Mouse (Mus musculus): ENCODE results near the gene 9130023H24Rik. TPM values are rescaled to one million over a fixed set of nuclear protein-coding genes. Genes with fewer than 3 reads are reported as not detected.

The 9130023H24Rik gene
- polyA plus RNA-seq, 1 experiment from 2014 or later = 6.7 TPM

DNA sequence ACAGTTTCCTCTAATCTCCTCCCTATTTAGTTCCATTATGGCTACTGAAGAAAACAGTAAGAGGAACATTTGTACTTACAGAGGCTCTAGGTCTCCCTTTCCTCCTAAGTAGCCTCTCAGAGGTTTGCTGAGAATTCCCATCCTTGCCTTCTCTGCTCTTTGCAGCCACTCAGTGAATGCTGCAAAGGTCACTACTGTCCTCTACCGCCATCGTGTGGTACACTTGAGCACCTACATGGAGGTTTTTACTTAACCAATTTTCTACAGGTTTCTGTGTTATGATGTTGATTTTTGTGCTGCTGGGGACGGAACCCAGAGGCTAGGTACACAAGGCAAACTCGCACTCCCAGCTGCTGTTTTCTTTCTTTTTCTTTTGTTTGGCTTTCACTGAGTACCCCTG lies 29.6 kb downstream of the 9130023H24Rik start:
- WGBS = 2% methylated on average over 4 of the region's 4 CpGs
- ATAC-seq (replicated peaks; ENCODE audit: low FRiP score, low read depth) = no peak
- H3K4me2 ChIP-seq (ENCODE audit: low read length) = no peak overlapping the region
- no peaks in the 10 kb centered on the region for H3K9me3 ChIP-seq (replicated peaks; ENCODE audit: low read length)
- no peak overlapping the region for H3K9ac ChIP-seq (ENCODE audit: low read depth, low read length)
- H3K4me3 ChIP-seq (replicated peaks; ENCODE audit: low read depth, low read length) = no peak overlapping the region
- no peaks in the 10 kb centered on the region for H3K4me1 ChIP-seq (replicated peaks; ENCODE audit: insufficient read depth, low read length)
- peak; percentile 96 for TF ChIP-seq CTCF (IDR thresholded peaks at IDR 0.05; ENCODE audit: low read depth)
- H3K27ac ChIP-seq = no peak overlapping the region
- peak; percentile 91 for DNase-seq (ENCODE audit: low spot score)
- no peaks in the 10 kb centered on the region for H3K36me3 ChIP-seq (ENCODE audit: insufficient read depth, low read length)
- H3K27me3 ChIP-seq (ENCODE audit: insufficient read depth, low read length) = no peaks in the 10 kb centered on the region

GRCm38 (mm10) chr7:128206152-128206551 lies 31.7 kb downstream of the 9130023H24Rik start, which contains the start of gene Cox6a2:
TSS of gene Cox6a2 (minus strand) at chr7:128206387.
- no peak within 1 kb of the TSS for H3K9ac ChIP-seq (ENCODE audit: low read depth, low read length)
- no peak for ATAC-seq (replicated peaks; ENCODE audit: low FRiP score, low read depth)
- H3K9me3 ChIP-seq (replicated peaks; ENCODE audit: low read length) = no peaks in the 10 kb centered on the region
- no peaks in the 10 kb centered on the region for H3K27me3 ChIP-seq (ENCODE audit: insufficient read depth, low read length)
- 86% methylated on average over 6 of the region's 6 CpGs for WGBS
- H3K27ac ChIP-seq = no peak within 1 kb of the TSS
- no peaks in the 10 kb centered on the region for H3K4me1 ChIP-seq (replicated peaks; ENCODE audit: insufficient read depth, low read length)
- H3K4me2 ChIP-seq (ENCODE audit: low read length) = no peak within 1 kb of the TSS
- DNase-seq (ENCODE audit: low spot score) = no peak
- H3K4me3 ChIP-seq (replicated peaks; ENCODE audit: low read depth, low read length) = no peak within 1 kb of the TSS
- no peaks in the 10 kb centered on the region for H3K36me3 ChIP-seq (ENCODE audit: insufficient read depth, low read length)
- no peak for TF ChIP-seq CTCF (IDR thresholded peaks at IDR 0.05; ENCODE audit: low read depth)

GRCm38 (mm10) chr7:128205695-128206094 lies 32.1 kb downstream of the 9130023H24Rik start:
- no peak overlapping the region for H3K27ac ChIP-seq
- ATAC-seq (replicated peaks; ENCODE audit: low FRiP score, low read depth) (no peak), DNase-seq (ENCODE audit: low spot score) (no peak)
- H3K27me3 ChIP-seq (ENCODE audit: insufficient read depth, low read length) = no peaks in the 10 kb centered on the region
- H3K9me3 ChIP-seq (replicated peaks; ENCODE audit: low read length) = no peaks in the 10 kb centered on the region
- H3K9ac ChIP-seq (ENCODE audit: low read depth, low read length) = no peak overlapping the region
- H3K4me2 ChIP-seq (ENCODE audit: low read length) = no peak overlapping the region
- H3K36me3 ChIP-seq (ENCODE audit: insufficient read depth, low read length) = no peaks in the 10 kb centered on the region
- H3K4me1 ChIP-seq (replicated peaks; ENCODE audit: insufficient read depth, low read length) = no peaks in the 10 kb centered on the region
- no peak overlapping the region for H3K4me3 ChIP-seq (replicated peaks; ENCODE audit: low read depth, low read length)
- no peak for TF ChIP-seq CTCF (IDR thresholded peaks at IDR 0.05; ENCODE audit: low read depth)
- 82% methylated on average over 18 of the region's 18 CpGs for WGBS

DNA sequence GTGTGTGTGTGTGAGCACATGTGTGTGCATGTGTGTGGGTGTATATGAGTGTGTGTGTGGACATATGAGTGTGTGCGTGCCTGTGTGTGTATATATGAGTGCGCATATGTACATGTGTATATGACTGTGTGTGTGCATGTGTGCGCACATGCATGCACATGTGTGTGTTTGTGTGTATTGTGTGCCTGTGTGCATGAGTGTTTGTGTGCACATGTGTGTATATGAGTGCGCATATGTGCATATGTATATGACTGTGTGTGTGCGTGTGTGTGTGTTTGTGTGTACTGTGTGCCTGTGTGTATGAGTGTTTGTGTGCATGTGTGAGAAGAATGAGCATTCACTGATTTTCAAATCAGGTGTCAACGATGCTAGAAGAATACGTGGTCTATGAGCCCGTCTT lies 33.7 kb downstream of the 9130023H24Rik start:
- ATAC-seq (replicated peaks; ENCODE audit: low FRiP score, low read depth) (no peak), DNase-seq (ENCODE audit: low spot score) (no peak)
- Histone ChIP-seq H3K27me3 (ENCODE audit: insufficient read depth, low read length) (no peaks in the 10 kb centered on the region), H3K4me3 (replicated peaks; ENCODE audit: low read depth, low read length) (no peak overlapping the region), H3K9me3 (replicated peaks; ENCODE audit: low read length) (no peaks in the 10 kb centered on the region), H3K27ac (no peak overlapping the region), H3K4me1 (replicated peaks; ENCODE audit: insufficient read depth, low read length) (no peaks in the 10 kb centered on the region), H3K36me3 (ENCODE audit: insufficient read depth, low read length) (no peaks in the 10 kb centered on the region), H3K4me2 (ENCODE audit: low read length) (no peak overlapping the region), H3K9ac (ENCODE audit: low read depth, low read length) (no peak overlapping the region)
- WGBS = 93% methylated on average over 8 of the region's 8 CpGs
- no peak for TF ChIP-seq CTCF (IDR thresholded peaks at IDR 0.05; ENCODE audit: low read depth)

- no peaks in the 10 kb centered on the region for H3K9me3 ChIP-seq (replicated peaks; ENCODE audit: low read length)
- H3K4me3 ChIP-seq (replicated peaks; ENCODE audit: low read depth, low read length) = no peak overlapping the region
- no peaks in the 10 kb centered on the region for H3K36me3 ChIP-seq (ENCODE audit: insufficient read depth, low read length)
- no peak overlapping the region for H3K27ac ChIP-seq
- no peak overlapping the region for H3K9ac ChIP-seq (ENCODE audit: low read depth, low read length)
- no peak for TF ChIP-seq CTCF (IDR thresholded peaks at IDR 0.05; ENCODE audit: low read depth)
- no peak overlapping the region for H3K4me2 ChIP-seq (ENCODE audit: low read length)
- ATAC-seq (replicated peaks; ENCODE audit: low FRiP score, low read depth) (no peak), DNase-seq (ENCODE audit: low spot score) (no peak)
- no peaks in the 10 kb centered on the region for H3K27me3 ChIP-seq (ENCODE audit: insufficient read depth, low read length)
- 76% methylated on average over 9 of the region's 9 CpGs for WGBS
- H3K4me1 ChIP-seq (replicated peaks; ENCODE audit: insufficient read depth, low read length) = no peaks in the 10 kb centered on the region
Measured at GRCm38 (mm10) chr7:128203071-128203470, 34.8 kb downstream of the 9130023H24Rik start.

DNA sequence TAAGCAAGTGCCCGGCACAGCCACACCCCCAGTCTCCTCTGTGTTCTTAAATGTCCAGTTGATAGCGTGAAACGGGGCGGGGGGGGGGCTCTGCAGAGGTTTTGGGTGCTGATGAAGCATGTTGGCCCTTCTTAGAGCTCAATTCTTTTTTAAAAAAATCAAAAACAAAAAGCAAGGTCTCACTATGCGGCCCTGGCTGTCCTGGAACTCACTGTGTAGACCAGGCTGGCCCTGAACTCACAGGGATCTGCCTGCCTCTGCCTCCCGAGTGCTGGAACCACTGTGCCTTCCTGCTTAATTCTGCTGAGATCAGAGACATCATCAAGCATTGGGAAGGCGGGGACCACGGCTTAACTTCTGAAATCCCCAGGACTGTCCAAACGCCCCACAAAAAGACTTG lies 36.2 kb downstream of the 9130023H24Rik start:
- no peak for TF ChIP-seq CTCF (IDR thresholded peaks at IDR 0.05; ENCODE audit: low read depth)
- H3K27me3 ChIP-seq (ENCODE audit: insufficient read depth, low read length) = no peaks in the 10 kb centered on the region
- no peak for DNase-seq (ENCODE audit: low spot score)
- no peak overlapping the region for H3K4me3 ChIP-seq (replicated peaks; ENCODE audit: low read depth, low read length)
- 85% methylated on average over 9 of the region's 9 CpGs for WGBS
- H3K27ac ChIP-seq = no peak overlapping the region
- H3K9me3 ChIP-seq (replicated peaks; ENCODE audit: low read length) = no peaks in the 10 kb centered on the region
- no peak overlapping the region for H3K4me2 ChIP-seq (ENCODE audit: low read length)
- H3K4me1 ChIP-seq (replicated peaks; ENCODE audit: insufficient read depth, low read length) = no peaks in the 10 kb centered on the region
- ATAC-seq (replicated peaks; ENCODE audit: low FRiP score, low read depth) = no peak
- no peak overlapping the region for H3K9ac ChIP-seq (ENCODE audit: low read depth, low read length)
- no peaks in the 10 kb centered on the region for H3K36me3 ChIP-seq (ENCODE audit: insufficient read depth, low read length)

Other genes starting within 250 kb of the 9130023H24Rik start
- 77.5 and 85.2 TPM in 2 replicates for gene Pycard, start 244.2 kb downstream of the 9130023H24Rik start, polyA plus RNA-seq (2015; fragmentation: Nextera tagmentation; extraction: Ambion mirVana)
- gene Trim72, start 234.1 kb downstream of the 9130023H24Rik start, polyA plus RNA-seq (2015; fragmentation: Nextera tagmentation; extraction: Ambion mirVana) = 0.11 TPM in 1 of 2 replicates, not detected in the other
- 0.66 and 0.79 TPM in 2 replicates for gene Itgam, start 175.4 kb downstream of the 9130023H24Rik start, polyA plus RNA-seq (2015; fragmentation: Nextera tagmentation; extraction: Ambion mirVana)
- 0.03 TPM in 1 of 2 replicates, not detected in the other for gene Gm49368, start 175.3 kb downstream of the 9130023H24Rik start, polyA plus RNA-seq (2015; fragmentation: Nextera tagmentation; extraction: Ambion mirVana)
- 0.07 and 0.17 TPM in 2 replicates for gene Itgax, start 108.5 kb downstream of the 9130023H24Rik start, polyA plus RNA-seq (2015; fragmentation: Nextera tagmentation; extraction: Ambion mirVana)
- not detected in 2 replicates for gene Itgad, start 83.7 kb downstream of the 9130023H24Rik start, polyA plus RNA-seq (2015; fragmentation: Nextera tagmentation; extraction: Ambion mirVana)
- not detected in 2 replicates for gene Cox6a2, start 31.6 kb downstream of the 9130023H24Rik start, polyA plus RNA-seq (2015; fragmentation: Nextera tagmentation; extraction: Ambion mirVana)
- gene Armc5, start 689 bp downstream of the 9130023H24Rik start, polyA plus RNA-seq (2015; fragmentation: Nextera tagmentation; extraction: Ambion mirVana) = 17.0 and 17.1 TPM in 2 replicates
- 78.8 and 90.7 TPM in 2 replicates for gene Tgfb1i1, start 8.8 kb upstream of the 9130023H24Rik start, polyA plus RNA-seq (2015; fragmentation: Nextera tagmentation; extraction: Ambion mirVana)
- 6.6 and 8.5 TPM in 2 replicates for gene Slc5a2, start 27.6 kb upstream of the 9130023H24Rik start, polyA plus RNA-seq (2015; fragmentation: Nextera tagmentation; extraction: Ambion mirVana)
- gene BC017158, start 60.1 kb upstream of the 9130023H24Rik start, polyA plus RNA-seq (2015; fragmentation: Nextera tagmentation; extraction: Ambion mirVana) = 22.1 and 23.4 TPM in 2 replicates
- gene Rgs10, start 180.7 kb upstream of the 9130023H24Rik start, polyA plus RNA-seq (2015; fragmentation: Nextera tagmentation; extraction: Ambion mirVana) = 5.4 and 6.6 TPM in 2 replicates
- gene Tial1, start 223.7 kb upstream of the 9130023H24Rik start, polyA plus RNA-seq (2015; fragmentation: Nextera tagmentation; extraction: Ambion mirVana) = 21.4 and 23.5 TPM in 2 replicates